Mouse (Mus musculus) heart, postnatal 10 days (tissue): ENCODE results near the gene P2ry13. TPM values are rescaled to one million over a fixed set of nuclear protein-coding genes. Genes with fewer than 3 reads are reported as not detected.

Experiments
- total RNA-seq, 2 experiments: library from RNA; stranded (reverse); gene quantifications; 2 replicates each; pipeline ENCODE4 v1.2.3; 2021

The P2ry13 gene
- total RNA-seq, 2 experiments from 2014 or later, result 0.69 to 0.79 TPM

Other genes with a start within 250 kb of the P2ry13 start
- 10 to 100 TPM in 1 of 2 experiments, 1 to 10 TPM in 1; 9.4 to 10.1 TPM for gene Med12l, start 205.1 kb downstream of the P2ry13 start, total RNA-seq
- gene Gpr171, start 109.1 kb downstream of the P2ry13 start, total RNA-seq, result not detected
- gene P2ry14, start 57.3 kb downstream of the P2ry13 start, total RNA-seq, result 1 to 10 TPM; 6.0 to 6.7 TPM
- gene Gpr87, start 15.8 kb downstream of the P2ry13 start, total RNA-seq, result not detected
- 1 to 10 TPM; 2.0 to 2.1 TPM for gene P2ry12, start 52.0 kb upstream of the P2ry13 start, total RNA-seq
- 10 to 100 TPM; 10.1 to 13.1 TPM for gene Igsf10, start 133.5 kb upstream of the P2ry13 start, total RNA-seq